Mouse (Mus musculus) intestine, postnatal 0 days (tissue): ENCODE measurements at regions not wholly inside any gene's neighbourhood (a gene's known extent, or its start where the extent isn't known, plus 50 kb on each side); places are given as distances from the start of the nearest gene placed in this dataset.

Experiments used
- ATAC-seq: fragments of 200-750 bp; cut with Nextera tagmentation; 2 replicates; pipeline ENCODE4 v1.8.0; 2017; ENCODE audit warnings: mild to moderate bottlenecking, moderate TSS enrichment, moderate library complexity
- H3K27ac ChIP-seq: fragments of 300-500 bp; sonication (generic); 2 replicates; pipeline ENCODE4 v1.5.1; 2014; ENCODE audit warnings: mild to moderate bottlenecking, low read depth, low read length, moderate library complexity
- H3K27me3 ChIP-seq: fragments of 300-500 bp; sonication (generic); replicated peaks from 2 replicates; pipeline ENCODE4 v1.6.1; 2014; ENCODE audit warnings: low read length, mixed read lengths; ENCODE audit not compliant: control insufficient read depth, insufficient read depth
- H3K36me3 ChIP-seq: fragments of 300-500 bp; sonication (generic); 2 replicates; pipeline ENCODE4 v1.6.1; 2014; ENCODE audit warnings: mild to moderate bottlenecking, moderate library complexity; ENCODE audit not compliant: control insufficient read depth, insufficient read depth
- H3K4me1 ChIP-seq: fragments of 300-500 bp; sonication (generic); replicated peaks from 2 replicates; pipeline ENCODE4 v1.6.1; 2014; ENCODE audit warnings: antibody characterized with exemption, low read length, mixed read lengths; ENCODE audit not compliant: control insufficient read depth, insufficient read depth
- H3K4me2 ChIP-seq: fragments of 300-500 bp; sonication (generic); replicated peaks from 2 replicates; pipeline ENCODE4 v1.6.1; 2014; ENCODE audit warnings: low read depth, mild to moderate bottlenecking, moderate library complexity
- H3K4me3 ChIP-seq: fragments of 300-500 bp; sonication (generic); 2 replicates; pipeline ENCODE4 v1.5.1; 2014; ENCODE audit warnings: low read depth, low read length
- H3K9ac ChIP-seq: fragments of 300-500 bp; sonication (generic); 2 replicates; pipeline ENCODE4 v1.6.1; 2014; ENCODE audit warnings: mild to moderate bottlenecking, low read depth, low read length
- H3K9me3 ChIP-seq: fragments of 300-500 bp; sonication (generic); 2 replicates; pipeline ENCODE4 v1.6.1; 2016; ENCODE audit warnings: mixed run types; ENCODE audit not compliant: control insufficient read depth
- CTCF ChIP-seq: sonication (generic); IDR thresholded peaks from 2 replicates; pipeline ENCODE4 v1.5.1; 2016; ENCODE audit warnings: low read depth, mild to moderate bottlenecking, control low read depth, antibody characterized with exemption, moderate library complexity
- WGBS: fragments of 180-500 bp; shearing (Covaris S2); extraction: QIAGEN DNeasy Blood & Tissue Kit; methylation state at CpG from one replicate; pipeline ENCODE4 v1.1.7; 2014; 5-methylcytosine and 5-hydroxymethylcytosine counted together

DNA sequence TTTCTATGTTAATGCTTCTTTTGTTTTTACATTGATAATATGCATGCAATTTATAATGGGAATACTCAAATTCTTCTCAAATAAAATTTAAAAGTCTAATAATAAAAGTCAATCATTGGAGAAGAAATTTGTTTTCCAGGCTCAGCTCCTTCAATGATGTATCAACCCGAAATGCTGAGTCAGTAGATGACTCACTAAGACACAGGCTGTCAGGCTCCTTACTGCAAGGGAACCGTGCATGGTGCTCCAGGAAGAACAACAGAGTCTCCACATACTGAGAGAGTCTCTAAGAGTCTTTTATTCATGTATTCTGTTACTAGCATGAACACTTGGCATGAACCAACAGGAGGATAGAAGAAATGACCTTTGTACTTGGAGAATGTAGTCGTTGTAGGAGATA, 245.7 kb downstream of the 1190002N15Rik start:
- no peaks in the 10 kb centered on the region for H3K9me3 ChIP-seq
- no peak overlapping the region for H3K4me3 ChIP-seq
- H3K9ac ChIP-seq = no peak overlapping the region
- H3K27ac ChIP-seq = no peak overlapping the region
- H3K27me3 ChIP-seq = no peaks in the 10 kb centered on the region
- H3K4me1 ChIP-seq = no peaks in the 10 kb centered on the region
- TF ChIP-seq CTCF = no peak
- WGBS = 52% methylated on average over 3 of the region's 3 CpGs
- no peaks in the 10 kb centered on the region for H3K36me3 ChIP-seq
- H3K4me2 ChIP-seq = no peak overlapping the region
- no peak for ATAC-seq

DNA sequence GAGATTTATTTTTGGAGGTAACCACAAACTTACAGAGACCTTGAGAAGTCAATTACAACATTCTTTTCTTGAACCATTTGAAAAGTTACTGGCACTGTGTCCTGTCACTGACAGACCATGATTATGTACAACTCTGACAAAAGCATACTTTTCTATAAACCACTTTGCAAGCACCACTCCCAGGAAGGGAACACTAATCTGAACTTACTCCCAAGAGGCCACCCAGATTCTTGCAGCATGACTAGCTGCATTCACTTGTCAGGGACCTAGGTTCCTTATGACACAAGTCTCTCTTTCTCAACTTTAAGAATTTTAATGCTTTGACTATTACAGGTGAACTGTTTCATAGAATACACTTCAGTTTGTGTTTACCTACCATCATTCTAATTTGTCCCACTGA, 248.3 kb downstream of the 1190002N15Rik start:
- no peaks in the 10 kb centered on the region for H3K9me3 ChIP-seq
- no peak overlapping the region for H3K4me2 ChIP-seq
- TF ChIP-seq CTCF = no peak
- no peak overlapping the region for H3K9ac ChIP-seq
- H3K4me1 ChIP-seq = no peaks in the 10 kb centered on the region
- no peak overlapping the region for H3K4me3 ChIP-seq
- H3K27me3 ChIP-seq = no peaks in the 10 kb centered on the region
- H3K36me3 ChIP-seq = no peaks in the 10 kb centered on the region
- H3K27ac ChIP-seq = no peak overlapping the region
- no peak for ATAC-seq

DNA sequence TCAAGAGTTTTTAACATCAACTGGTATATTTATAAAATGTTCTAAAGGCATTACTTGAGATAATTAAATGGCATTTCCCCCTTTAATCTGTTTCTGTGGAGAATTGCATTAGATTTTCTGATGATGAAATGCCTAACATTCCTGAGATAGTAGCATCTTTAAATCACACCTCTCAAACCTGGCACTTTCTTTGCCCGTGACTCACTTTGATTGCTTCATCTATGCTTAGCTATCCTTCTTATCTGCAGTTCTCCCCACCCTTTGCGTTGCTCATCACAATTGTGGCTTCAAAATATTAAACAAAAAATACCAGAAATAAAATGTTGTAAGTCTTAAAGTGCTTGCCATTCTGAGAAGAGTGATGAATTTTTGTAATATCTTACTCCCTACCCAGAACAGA, 250.3 kb downstream of the 1190002N15Rik start:
- Histone ChIP-seq H3K27me3 (no peaks in the 10 kb centered on the region), H3K4me1 (no peaks in the 10 kb centered on the region), H3K27ac (no peak overlapping the region), H3K9ac (no peak overlapping the region), H3K4me3 (no peak overlapping the region), H3K9me3 (no peaks in the 10 kb centered on the region), H3K36me3 (no peaks in the 10 kb centered on the region), H3K4me2 (no peak overlapping the region)
- 49% methylated on average over 2 of the region's 2 CpGs for WGBS
- no peak for ATAC-seq
- TF ChIP-seq CTCF = no peak

DNA sequence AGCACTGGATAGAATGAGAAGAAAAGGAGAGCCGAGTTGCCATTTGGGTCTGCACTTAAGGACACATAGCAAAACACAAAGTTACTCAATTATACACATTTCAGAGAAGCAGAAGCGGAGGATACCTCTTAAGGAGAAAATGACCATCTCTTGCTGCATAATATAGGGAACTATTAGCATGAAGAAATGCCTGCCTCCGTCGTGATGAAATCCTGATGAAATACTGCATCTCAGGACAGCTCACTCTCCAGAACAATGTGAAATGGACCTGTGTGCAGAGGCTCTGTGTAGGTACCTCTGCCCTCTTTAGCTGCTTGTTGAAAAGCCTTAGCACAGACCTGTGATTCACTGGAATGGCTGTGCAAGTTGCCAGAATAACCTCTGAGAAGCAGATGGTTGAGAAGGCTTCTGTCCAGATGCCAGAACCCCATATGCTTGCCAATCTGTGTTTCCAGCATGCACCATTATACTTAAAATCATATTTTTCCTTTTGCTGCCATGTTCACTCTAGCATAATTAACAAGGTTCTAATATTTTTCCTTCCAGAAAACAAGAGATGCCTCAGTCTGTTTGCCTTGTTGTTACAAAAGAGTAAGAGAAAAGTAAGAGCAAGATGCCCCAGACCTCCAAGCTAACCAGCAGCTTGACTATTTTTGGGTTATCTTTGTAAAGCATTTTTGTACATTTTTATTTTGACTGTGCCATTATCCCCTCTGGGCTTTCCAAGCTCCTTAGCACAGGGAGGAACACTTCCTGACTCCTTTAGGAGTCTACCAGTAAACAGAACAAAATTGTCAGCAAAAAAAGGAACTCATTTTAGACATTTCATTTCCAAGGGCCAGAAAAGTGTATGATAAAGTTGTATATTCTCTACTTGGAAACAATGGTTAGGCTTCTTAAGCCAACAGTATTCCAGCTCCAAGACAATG, 259.0 kb downstream of the 1190002N15Rik start:
- Histone ChIP-seq H3K4me1 (no peaks in the 10 kb centered on the region), H3K9me3 (no peaks in the 10 kb centered on the region), H3K27ac (no peak overlapping the region), H3K4me3 (no peak overlapping the region), H3K4me2 (no peak overlapping the region), H3K27me3 (no peaks in the 10 kb centered on the region), H3K9ac (no peak overlapping the region), H3K36me3 (no peaks in the 10 kb centered on the region)
- WGBS = 81% methylated on average over 4 of the region's 4 CpGs
- no peak for TF ChIP-seq CTCF
- no peak for ATAC-seq

DNA sequence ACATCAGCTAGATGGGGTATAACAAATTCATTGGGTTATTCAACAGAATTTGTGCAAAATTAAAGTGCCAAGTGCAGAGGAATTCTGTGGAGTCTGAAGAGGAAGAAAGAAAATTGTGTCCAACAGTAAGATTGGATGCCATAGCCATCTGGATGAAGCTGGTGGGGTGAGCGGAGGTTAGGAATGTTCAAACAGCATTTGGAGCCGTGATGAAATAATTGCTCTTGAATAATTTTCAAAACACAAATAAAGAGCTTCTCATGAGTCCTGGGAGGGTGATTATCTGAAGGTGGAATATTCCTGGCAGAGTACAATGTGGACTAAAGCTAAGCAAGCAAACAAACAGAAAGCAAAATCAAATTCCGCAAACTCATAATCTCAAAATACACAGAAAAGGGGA, 260.8 kb downstream of the 1190002N15Rik start:
- Histone ChIP-seq H3K36me3 (no peaks in the 10 kb centered on the region), H3K4me3 (no peak overlapping the region), H3K4me1 (no peaks in the 10 kb centered on the region), H3K9ac (no peak overlapping the region), H3K4me2 (no peak overlapping the region), H3K27me3 (no peaks in the 10 kb centered on the region), H3K9me3 (no peaks in the 10 kb centered on the region), H3K27ac (no peak overlapping the region)
- no peak for ATAC-seq
- 78% methylated on average over 3 of the region's 3 CpGs for WGBS
- TF ChIP-seq CTCF = no peak

DNA sequence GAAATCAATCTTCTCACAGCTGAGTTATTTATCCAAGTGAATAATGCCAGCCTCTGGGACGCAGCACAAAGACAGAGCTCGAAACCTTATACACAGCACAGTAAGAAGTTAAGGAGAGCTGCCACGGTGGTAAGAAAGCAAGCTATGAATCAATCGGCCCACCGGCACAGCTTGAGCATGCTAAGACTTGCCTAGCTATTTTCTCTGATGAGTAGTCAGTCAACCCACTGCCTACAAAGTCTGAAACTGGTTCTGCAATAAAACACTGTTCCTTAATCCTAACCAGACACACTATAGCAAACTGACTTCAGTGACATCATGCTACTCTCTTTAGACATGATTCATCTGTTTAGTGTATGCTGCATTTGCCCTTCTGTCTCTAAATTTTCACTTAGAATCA, 268.7 kb downstream of the 1190002N15Rik start:
- no peaks in the 10 kb centered on the region for H3K36me3 ChIP-seq
- H3K27me3 ChIP-seq = no peaks in the 10 kb centered on the region
- TF ChIP-seq CTCF = no peak
- H3K4me1 ChIP-seq = no peaks in the 10 kb centered on the region
- no peak overlapping the region for H3K4me2 ChIP-seq
- WGBS = 73% methylated on average over 5 of the region's 5 CpGs
- no peak overlapping the region for H3K9ac ChIP-seq
- H3K27ac ChIP-seq = no peak overlapping the region
- H3K9me3 ChIP-seq = no peaks in the 10 kb centered on the region
- no peak for ATAC-seq
- H3K4me3 ChIP-seq = no peak overlapping the region
